Mouse (Mus musculus) midbrain, embryonic 14.5 days (tissue): ENCODE measurements around the gene Sgpp2. TPM values are rescaled to one million over a fixed set of nuclear protein-coding genes. Genes with fewer than 3 reads are reported as not detected.
A peak's percentile ranks its signal among the peaks of the same experiment; 100 is the strongest.

Source experiments
- ATAC-seq: fragments of 200-750 bp; cut with Nextera tagmentation; 2 replicates; pipeline ENCODE4 v1.8.0; 2017; ENCODE audit warnings: moderate number of reproducible peaks, moderate library complexity; ENCODE audit not compliant: low FRiP score, low TSS enrichment
- DNase-seq: peaks from one replicate; pipeline ENCODE4 v3.0.0-alpha.2; 2015
- H3K27ac ChIP-seq: fragments of 300-500 bp; sonication (generic); replicated peaks from 2 replicates; pipeline ENCODE4 v1.5.1; 2014; ENCODE audit warnings: mild to moderate bottlenecking, low read depth, low read length, moderate library complexity
- H3K27me3 ChIP-seq: fragments of 300-500 bp; sonication (generic); 2 replicates; pipeline ENCODE4 v1.6.1; 2014; ENCODE audit warnings: low read length, control low read depth, mixed read lengths; ENCODE audit not compliant: control insufficient read depth, insufficient read depth
- H3K36me3 ChIP-seq: fragments of 300-500 bp; sonication (generic); 2 replicates; pipeline ENCODE4 v1.6.1; 2014; ENCODE audit warnings: low read length, control low read depth; ENCODE audit not compliant: control insufficient read depth, insufficient read depth
- H3K4me1 ChIP-seq: fragments of 300-500 bp; sonication (generic); 2 replicates; pipeline ENCODE4 v1.6.1; 2014; ENCODE audit warnings: mild to moderate bottlenecking, antibody characterized with exemption, low read length, control low read depth; ENCODE audit not compliant: control insufficient read depth, insufficient read depth
- H3K4me2 ChIP-seq: fragments of 300-500 bp; sonication (generic); 2 replicates; pipeline ENCODE4 v1.6.1; 2014; ENCODE audit warnings: mild to moderate bottlenecking, low read length, moderate library complexity
- H3K4me3 ChIP-seq: fragments of 300-500 bp; sonication (generic); replicated peaks from 2 replicates; pipeline ENCODE4 v1.5.1; 2014; ENCODE audit warnings: low read depth, low read length
- H3K9ac ChIP-seq: fragments of 300-500 bp; sonication (generic); replicated peaks from 2 replicates; pipeline ENCODE4 v1.6.1; 2014; ENCODE audit warnings: mild to moderate bottlenecking, low read length, moderate library complexity
- H3K9me3 ChIP-seq: fragments of 300-500 bp; sonication (generic); 2 replicates; pipeline ENCODE4 v1.6.1; 2016; ENCODE audit warnings: low read length, control low read depth, mixed read lengths; ENCODE audit not compliant: control insufficient read depth
- WGBS: fragments of 180-500 bp; shearing (Covaris S2); extraction: QIAGEN DNeasy Blood & Tissue Kit; methylation state at CpG from one replicate; pipeline ENCODE4 v1.1.7; 2014; 5-methylcytosine and 5-hydroxymethylcytosine counted together
- polyA plus RNA-seq: library from polyadenylated mRNA; unstranded; fragments of >200 nt; fragmentation: Nextera tagmentation; extraction: Ambion mirVana; gene quantifications from 2 replicates; pipeline ENCODE4 v1.2.1, GENCODE M21; 2014

Gene Sgpp2
- polyA plus RNA-seq, 1 experiment from 2014 or later, result 1.5 TPM

- Histone ChIP-seq H3K9ac (no peak overlapping the region), H3K9me3 (no peaks in the 10 kb centered on the region), H3K36me3 (no peaks in the 10 kb centered on the region), H3K4me3 (peak overlapping the region; percentile 63), H3K27ac (no peak overlapping the region), H3K4me1 (peaks cover 16% of the 10 kb centered on the region), H3K4me2 (peak overlapping the region; percentile 100), H3K27me3 (peaks cover 18% of the 10 kb centered on the region)
- ATAC-seq, result peak; percentile 9; the same call in 1 of the 2 replicates
- peak; percentile 35 for DNase-seq
- WGBS, result under 1% methylated on average over 7 of the region's 7 CpGs
Measured at GRCm38 (mm10) chr1:78311482-78311881, 1.3 kb downstream of the Sgpp2 start.

- DNase-seq, result no peak
- peaks cover 18% of the 10 kb centered on the region for H3K27me3 ChIP-seq
- no peak overlapping the region for H3K4me2 ChIP-seq
- ATAC-seq, result no peak
- H3K4me3 ChIP-seq, result no peak overlapping the region
- no peak overlapping the region for H3K9ac ChIP-seq
- H3K27ac ChIP-seq, result no peak overlapping the region
- H3K4me1 ChIP-seq, result peaks cover 16% of the 10 kb centered on the region
- 84% methylated on average over 4 of the region's 4 CpGs for WGBS
- no peaks in the 10 kb centered on the region for H3K9me3 ChIP-seq
- H3K36me3 ChIP-seq, result no peaks in the 10 kb centered on the region
Measured at GRCm38 (mm10) chr1:78312917-78313316, 2.8 kb downstream of the Sgpp2 start.

DNA sequence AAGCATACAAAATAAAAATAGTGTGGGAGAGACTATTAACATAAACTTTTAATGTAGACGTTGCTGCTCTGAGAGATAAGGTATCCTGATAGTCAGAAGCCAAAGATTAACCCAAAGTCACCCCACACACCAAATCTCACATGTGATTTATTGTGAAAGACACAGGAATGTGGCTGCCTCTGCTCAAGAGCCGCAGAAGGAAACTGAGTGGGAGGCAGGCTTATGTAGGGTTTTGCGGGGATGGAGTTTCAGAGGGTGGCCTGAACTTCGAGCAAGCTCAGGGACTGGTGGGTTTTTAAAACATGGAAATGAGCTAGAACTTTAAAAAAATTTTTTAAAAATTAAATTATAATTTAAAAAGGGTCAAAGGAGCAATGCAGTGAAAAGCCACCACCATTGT lies 3.8 kb downstream of the Sgpp2 start:
- WGBS, result 90% methylated on average over 4 of the region's 4 CpGs
- DNase-seq, result no peak
- Histone ChIP-seq H3K27ac (no peak overlapping the region), H3K4me2 (no peak overlapping the region), H3K27me3 (peaks cover 18% of the 10 kb centered on the region), H3K9ac (no peak overlapping the region), H3K9me3 (no peaks in the 10 kb centered on the region), H3K36me3 (no peaks in the 10 kb centered on the region), H3K4me3 (no peak overlapping the region), H3K4me1 (peaks cover 16% of the 10 kb centered on the region)
- ATAC-seq, result no peak

GRCm38 (mm10) chr1:78318089-78318760 lies 8.1 kb downstream of the Sgpp2 start:
- ATAC-seq, result no peak
- Histone ChIP-seq H3K36me3 (no peaks in the 10 kb centered on the region), H3K4me1 (no peaks in the 10 kb centered on the region), H3K27me3 (no peaks in the 10 kb centered on the region), H3K4me2 (no peak overlapping the region), H3K9me3 (no peaks in the 10 kb centered on the region), H3K9ac (no peak overlapping the region), H3K27ac (no peak overlapping the region), H3K4me3 (no peak overlapping the region)
- WGBS, result 91% methylated on average over 13 of the region's 13 CpGs
- no peak for DNase-seq

DNA sequence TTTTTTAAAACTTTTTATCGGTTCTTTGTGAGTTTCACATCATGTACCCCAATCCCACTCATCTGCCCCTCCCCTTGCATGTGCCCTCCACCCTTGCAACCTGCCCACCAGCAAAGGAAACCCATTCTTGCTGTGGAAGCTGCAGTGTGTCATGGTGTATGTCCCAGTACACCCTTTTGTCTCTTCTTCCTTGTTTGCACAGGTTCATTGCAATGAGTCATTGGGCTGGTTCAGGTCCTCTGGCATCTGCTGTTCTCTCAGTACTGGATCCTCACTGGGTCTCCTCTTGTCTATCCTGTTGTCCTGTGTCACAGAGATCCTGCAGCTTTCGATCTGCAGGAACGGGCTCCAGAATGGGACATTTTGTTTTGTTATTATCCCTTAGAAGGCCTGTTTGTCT lies 10.1 kb downstream of the Sgpp2 start:
- 87% methylated on average over 3 of the region's 3 CpGs for WGBS
- DNase-seq, result no peak
- Histone ChIP-seq H3K4me3 (no peak overlapping the region), H3K27me3 (no peaks in the 10 kb centered on the region), H3K4me2 (no peak overlapping the region), H3K9me3 (no peaks in the 10 kb centered on the region), H3K9ac (no peak overlapping the region), H3K4me1 (no peaks in the 10 kb centered on the region), H3K27ac (no peak overlapping the region), H3K36me3 (no peaks in the 10 kb centered on the region)
- ATAC-seq, result no peak

GRCm38 (mm10) chr1:78322098-78322778 lies 12.1 kb downstream of the Sgpp2 start:
- no peak overlapping the region for H3K4me3 ChIP-seq
- no peak overlapping the region for H3K27ac ChIP-seq
- DNase-seq, result no peak
- H3K9me3 ChIP-seq, result no peaks in the 10 kb centered on the region
- H3K4me2 ChIP-seq, result no peak overlapping the region
- no peaks in the 10 kb centered on the region for H3K27me3 ChIP-seq
- H3K36me3 ChIP-seq, result no peaks in the 10 kb centered on the region
- H3K4me1 ChIP-seq, result no peaks in the 10 kb centered on the region
- ATAC-seq, result no peak
- H3K9ac ChIP-seq, result no peak overlapping the region
- WGBS, result 62% methylated on average over 7 of the region's 7 CpGs

DNA sequence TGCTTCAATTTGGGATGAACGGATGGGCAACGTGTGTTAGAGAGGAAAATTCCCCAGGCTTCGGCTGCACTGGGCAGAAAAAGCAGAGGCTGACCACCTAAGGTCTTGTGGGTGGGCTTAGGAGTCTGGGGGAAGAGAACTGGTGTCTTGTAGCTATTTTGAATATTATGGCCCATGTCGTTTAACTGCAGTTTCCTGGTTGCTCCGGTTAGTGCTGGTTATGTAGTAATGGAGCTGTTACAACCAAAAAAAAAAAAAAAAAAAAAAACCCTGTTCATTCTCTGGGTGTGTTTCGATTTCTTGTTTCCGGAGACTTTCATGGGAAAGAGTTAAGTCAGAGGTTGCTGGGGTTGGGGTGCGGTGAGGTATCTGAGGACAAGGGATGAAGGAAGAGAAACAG lies 12.7 kb downstream of the Sgpp2 start:
- Histone ChIP-seq H3K4me2 (no peak overlapping the region), H3K36me3 (no peaks in the 10 kb centered on the region), H3K27me3 (no peaks in the 10 kb centered on the region), H3K9ac (no peak overlapping the region), H3K27ac (no peak overlapping the region), H3K4me1 (no peaks in the 10 kb centered on the region), H3K4me3 (no peak overlapping the region), H3K9me3 (no peaks in the 10 kb centered on the region)
- ATAC-seq (no peak), DNase-seq (no peak)
- 86% methylated on average over 8 of the region's 8 CpGs for WGBS

DNA sequence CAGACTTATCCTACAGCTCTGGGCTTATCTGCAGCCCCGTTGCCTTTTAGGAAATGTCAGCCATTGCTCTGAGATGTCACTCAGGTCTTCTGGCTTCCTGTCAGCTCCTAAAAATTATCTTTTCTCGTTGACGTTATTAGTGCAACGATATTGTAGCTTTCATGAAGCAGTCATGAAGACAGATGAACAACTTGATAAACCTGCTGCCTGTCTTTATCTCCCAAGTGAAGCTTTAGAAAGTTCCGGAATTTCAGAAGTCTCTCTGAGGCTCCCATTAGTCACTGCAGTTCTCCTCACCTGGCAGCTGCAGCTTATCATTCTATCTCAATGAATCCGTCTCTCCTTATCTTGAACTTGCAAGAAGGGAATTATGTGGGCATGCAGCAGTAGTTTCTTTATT lies 13.9 kb downstream of the Sgpp2 start:
- no peak for ATAC-seq
- WGBS, result 84% methylated on average over 6 of the region's 6 CpGs

DNA sequence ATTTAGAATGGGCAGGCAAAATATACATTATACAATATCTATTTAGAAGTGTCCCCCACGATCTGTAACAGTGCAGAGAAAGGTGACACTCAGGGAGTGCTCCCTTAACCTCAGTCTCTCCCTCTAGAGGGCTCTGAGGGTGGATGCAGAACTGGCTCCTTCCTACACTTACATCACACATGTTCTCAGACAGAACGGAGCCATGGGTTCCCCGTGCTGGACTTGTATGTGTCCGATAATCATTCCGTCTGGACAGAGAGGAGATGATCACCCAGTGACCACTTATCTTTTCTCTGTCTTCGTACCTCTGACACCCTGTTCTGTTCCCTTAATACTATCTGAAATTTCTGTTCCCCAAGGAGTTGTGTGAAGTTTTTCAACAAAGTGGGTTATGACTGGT lies 15.7 kb downstream of the Sgpp2 start:
- ATAC-seq, result no peak
- WGBS, result 80% methylated on average over 6 of the region's 6 CpGs

More for the DNA sequence above, 13.9 kb downstream of the Sgpp2 start:
- H3K4me3 ChIP-seq, result no peak overlapping the region
- no peaks in the 10 kb centered on the region for H3K9me3 ChIP-seq
- no peaks in the 10 kb centered on the region for H3K4me1 ChIP-seq
- no peak overlapping the region for H3K27ac ChIP-seq
- H3K27me3 ChIP-seq, result no peaks in the 10 kb centered on the region
- no peak for DNase-seq
- no peak overlapping the region for H3K4me2 ChIP-seq
- H3K36me3 ChIP-seq, result no peaks in the 10 kb centered on the region
- no peak overlapping the region for H3K9ac ChIP-seq

More for the DNA sequence above, 15.7 kb downstream of the Sgpp2 start:
- Histone ChIP-seq H3K9ac (no peak overlapping the region), H3K4me2 (no peak overlapping the region), H3K9me3 (no peaks in the 10 kb centered on the region), H3K27ac (no peak overlapping the region), H3K4me1 (no peaks in the 10 kb centered on the region), H3K27me3 (no peaks in the 10 kb centered on the region), H3K36me3 (no peaks in the 10 kb centered on the region), H3K4me3 (no peak overlapping the region)
- no peak for DNase-seq
